Mouse (Mus musculus) layer of hippocampus, adult 8-10 months (tissue): ENCODE data around the gene Bcl2l12. TPM values are rescaled to one million over a fixed set of nuclear protein-coding genes. Genes with fewer than 3 reads are reported as not detected.
A peak's percentile ranks its signal among the peaks of the same experiment; 100 is the strongest.

Source experiments
- DNase-seq, 2 experiments: peaks; one replicate each; pipeline ENCODE4 v3.0.0; 2022; ENCODE audit warnings: low spot score in 2 of 2
- total RNA-seq, 4 experiments: library from RNA; stranded (reverse); gene quantifications; 2 replicates each; pipeline ENCODE4 v1.2.4; 2022

Bcl2l12 gene
- total RNA-seq, 4 experiments from 2014 or later, result 2.3 to 6.1 (median 4.3) TPM

DNA sequence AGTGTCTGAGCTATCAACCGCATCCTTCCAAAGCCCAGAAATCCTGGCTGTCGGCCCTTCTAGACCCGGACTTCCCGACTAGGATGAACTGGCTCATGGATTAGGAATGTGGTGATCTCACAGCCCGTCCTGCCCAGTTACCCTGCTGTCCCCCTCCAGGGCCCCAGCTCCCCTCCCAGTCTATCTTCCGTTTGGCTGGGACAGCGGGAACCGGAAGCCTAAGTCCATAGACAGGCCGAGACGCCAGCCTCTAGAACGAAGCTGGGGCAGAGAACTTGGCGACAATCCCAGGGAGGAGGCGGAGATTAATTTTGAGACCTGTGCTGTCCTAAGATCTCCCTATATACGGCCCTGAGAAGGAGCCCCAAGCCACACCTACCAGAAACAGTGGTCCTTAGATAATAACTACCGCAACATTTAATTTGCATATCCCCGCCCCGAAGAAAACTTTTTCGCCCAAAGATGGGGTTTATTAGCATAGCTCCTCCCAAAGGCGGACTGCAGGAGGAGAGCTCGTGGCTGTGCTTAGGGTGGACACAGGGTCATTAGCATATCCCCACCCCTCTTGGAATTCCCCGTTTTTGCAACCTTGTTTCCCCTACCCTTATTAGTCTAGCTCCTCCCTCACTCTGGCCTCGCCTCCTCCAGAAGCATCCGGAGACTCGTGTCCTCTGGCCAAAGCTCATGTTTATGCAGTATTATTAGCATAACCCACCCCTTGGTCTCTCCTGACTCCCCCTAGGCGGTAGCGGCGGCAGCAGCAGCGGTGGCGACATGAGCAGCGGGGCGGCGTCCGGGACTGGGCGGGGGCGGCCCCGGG lies 18.9 kb upstream of the Bcl2l12 start, which contains the start of gene Rras:
Gene Rras, plus strand, starts transcription at position 720 of the 820 bp plus-strand sequence.
- DNase-seq, result peak; percentile 85 to 92

DNA sequence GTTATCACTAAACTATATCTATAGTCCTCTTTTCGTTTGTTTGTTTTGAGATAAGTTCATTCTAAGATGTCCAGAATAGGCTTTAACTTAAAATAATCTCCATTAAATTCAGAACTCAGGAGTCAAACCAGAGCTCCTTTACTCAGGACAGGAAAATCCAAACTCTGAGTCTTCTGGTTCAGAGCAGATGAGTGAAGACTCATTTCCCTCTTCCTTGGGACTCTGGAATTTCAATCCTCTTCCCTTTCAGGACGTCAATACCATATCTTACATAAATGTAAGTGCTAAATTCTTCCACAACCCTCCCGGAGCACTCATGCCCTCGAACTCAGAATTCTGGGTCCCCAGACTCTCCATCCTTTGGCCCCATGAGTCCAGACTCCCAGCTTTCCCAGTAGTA lies 18.2 kb upstream of the Bcl2l12 start:
- no peak for DNase-seq

DNA sequence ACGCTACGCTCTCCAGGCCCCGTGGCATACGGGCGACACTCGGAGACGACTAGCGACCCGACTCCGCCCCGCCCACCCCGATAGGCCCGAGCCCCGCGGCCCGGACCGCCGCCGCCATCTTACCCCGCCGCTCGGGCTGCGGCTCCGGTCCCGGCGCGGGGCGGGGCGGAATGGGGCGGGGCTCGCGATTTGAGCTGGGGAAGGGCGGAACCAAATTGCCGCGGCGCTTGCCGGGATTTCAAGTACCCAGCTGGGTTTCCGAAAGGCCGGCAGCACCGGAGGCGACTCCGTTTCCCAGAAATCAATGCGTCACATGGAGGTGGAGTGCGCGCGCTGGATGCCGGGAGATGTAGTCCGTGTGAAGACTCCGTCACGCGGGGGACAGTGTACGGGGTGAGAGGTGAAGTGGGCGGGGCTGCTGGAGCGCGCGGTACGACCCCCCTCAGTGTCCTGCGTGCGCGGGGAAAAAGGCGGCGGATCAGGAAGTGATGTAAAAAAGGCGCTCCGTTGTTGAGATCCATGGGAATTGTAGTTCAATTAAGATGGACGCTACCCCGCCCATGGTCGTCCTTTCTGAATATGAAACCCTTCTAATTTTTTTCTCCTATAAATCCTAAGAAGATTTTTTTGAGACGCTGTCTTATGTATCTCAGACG lies 17.6 kb upstream of the Bcl2l12 start, which contains the start of gene Scaf1:
Gene Scaf1, minus strand, starts transcription at position 407 of the 656 bp plus-strand sequence.
- peak; percentile 100 for DNase-seq

DNA sequence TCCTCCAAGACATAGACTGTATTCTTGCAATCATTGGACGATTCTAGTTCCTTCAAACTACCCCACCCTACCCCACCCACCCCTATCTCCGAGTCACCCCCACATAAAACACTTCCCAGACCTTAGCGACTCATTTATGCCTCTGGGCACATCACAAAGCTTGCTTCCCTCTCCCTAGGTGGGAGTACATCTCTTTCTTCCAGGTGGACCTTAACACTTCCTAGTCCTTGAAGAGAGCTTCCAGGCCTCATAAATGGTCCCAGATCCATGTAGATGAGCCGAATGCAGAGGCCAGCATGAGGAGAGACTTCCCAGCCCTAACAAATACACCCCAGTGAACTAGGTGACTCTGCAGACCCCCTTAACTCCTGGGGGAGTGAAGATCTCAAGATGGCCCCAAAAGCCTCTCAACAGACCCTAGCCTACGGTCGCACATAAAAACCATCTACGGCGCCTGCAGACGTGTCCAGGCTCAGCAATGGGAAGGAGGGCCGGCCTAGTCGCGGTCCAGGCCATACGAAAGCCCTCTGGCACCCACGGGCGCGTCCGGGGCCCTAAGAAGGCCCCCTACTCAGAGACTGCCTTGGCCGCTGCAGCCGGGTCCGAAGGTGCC lies 16.9 kb upstream of the Bcl2l12 start:
- no peak for DNase-seq

DNA sequence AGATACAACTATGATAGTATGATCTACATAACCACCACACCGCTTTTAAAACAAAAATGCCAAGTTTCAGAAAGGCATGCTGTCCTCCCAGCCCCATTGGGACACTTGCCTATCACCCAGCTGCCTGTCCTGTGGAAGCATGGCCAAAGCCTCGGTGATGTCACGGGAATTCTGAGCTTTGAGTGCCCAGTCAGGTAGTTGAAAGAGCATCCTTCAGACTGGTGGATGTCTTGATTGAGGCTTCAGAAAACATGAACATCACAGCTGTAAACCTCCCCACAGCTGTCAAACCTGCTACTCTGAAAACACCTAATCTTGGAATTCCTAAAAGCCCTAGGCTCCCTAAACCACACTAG lies 15.6 kb upstream of the Bcl2l12 start:
- DNase-seq, result no peak

DNA sequence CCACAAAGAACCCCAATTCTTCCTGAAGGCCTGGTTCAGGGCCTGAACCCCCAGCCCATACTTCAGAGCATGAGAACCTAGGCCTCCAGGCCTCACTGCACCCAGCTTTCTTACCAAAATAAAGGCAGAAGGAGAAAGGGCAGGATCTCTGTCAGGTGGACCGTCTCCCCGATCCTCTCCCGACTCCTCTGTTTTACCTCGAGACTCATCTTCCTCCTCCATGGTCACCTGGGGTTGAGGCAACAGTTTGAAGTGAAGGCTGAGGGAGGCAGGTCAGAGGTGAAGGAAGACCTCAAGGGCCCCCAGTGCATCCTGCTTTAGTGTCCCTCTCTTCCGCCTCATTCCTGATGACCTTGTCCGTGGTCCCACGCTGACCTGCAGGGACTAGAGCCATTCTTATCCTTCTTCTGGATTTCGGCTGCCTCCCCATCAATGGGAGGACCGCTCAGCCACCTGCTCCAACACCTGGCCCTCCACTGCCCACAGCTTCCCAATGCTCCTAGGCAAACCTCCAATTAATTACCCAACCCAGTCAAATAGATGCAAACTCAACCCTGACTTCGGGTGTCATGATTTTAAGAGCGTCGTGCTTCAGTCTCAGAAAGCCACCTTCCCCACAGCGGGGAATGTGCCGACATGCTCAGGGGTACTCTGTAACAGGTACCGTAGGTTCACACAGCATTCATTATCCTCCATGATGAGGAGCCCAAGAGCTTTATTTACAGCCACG lies 15.0 kb upstream of the Bcl2l12 start:
- DNase-seq, result no peak

DNA sequence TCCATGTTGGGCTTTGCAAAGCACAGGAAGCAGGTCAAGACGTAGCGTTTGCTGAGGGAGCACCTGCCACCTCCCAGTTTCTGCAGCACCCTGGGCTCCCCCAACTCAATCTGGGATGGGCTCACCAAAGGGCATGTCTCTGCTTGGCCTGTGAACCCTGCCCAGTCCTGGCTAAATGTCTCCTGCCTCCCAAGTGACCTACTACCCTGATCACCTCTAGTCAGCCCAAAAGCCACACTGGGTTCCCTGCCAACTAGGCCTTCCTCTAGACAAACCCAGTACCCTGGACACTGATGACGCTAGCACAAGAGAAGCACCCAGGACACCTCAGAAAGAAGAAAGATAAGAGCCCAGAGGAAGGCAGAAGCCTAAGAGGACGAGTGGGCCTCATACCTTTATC lies 14.3 kb upstream of the Bcl2l12 start:
- no peak for DNase-seq

DNA sequence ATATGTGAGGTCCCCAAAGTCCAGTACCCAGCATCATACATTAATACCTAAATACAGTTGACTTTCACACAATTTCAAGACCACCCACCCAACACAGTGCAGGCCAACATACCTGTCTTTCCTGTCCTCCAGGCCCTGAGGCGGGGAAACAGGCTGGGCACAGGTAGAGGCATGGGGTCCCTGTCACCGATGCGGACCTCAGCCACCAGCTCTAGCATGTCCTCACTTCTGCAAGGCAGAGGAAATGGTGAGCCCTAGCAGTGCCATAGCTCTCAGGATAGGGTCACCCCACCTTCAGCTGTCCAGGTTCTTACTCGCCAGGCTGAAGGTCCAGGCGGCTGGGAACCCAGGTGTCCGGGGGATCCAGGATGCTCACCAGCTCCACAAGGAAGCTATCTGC lies 13.5 kb upstream of the Bcl2l12 start:
- no peak for DNase-seq

DNA sequence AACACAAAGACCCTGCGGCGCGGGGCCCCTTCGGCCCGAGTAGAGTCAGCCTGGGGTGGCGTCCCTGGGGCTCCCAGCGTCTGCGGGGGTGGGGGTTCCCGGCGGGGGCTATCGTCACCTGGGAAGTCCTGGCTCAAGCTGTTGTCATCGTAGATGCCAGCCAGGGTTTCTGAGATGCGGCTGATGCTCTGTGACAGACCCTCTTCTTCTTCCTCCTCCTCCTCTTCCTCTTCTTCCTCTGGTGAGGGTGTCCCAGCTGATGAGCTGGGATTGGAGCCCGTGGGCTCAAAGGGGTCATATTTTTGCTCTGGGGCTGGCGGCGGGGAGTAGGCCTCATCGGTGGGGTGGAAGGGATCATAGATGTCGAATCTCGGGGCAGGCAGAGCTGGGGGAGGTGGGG lies 9.9 kb upstream of the Bcl2l12 start:
- no peak for DNase-seq

DNA sequence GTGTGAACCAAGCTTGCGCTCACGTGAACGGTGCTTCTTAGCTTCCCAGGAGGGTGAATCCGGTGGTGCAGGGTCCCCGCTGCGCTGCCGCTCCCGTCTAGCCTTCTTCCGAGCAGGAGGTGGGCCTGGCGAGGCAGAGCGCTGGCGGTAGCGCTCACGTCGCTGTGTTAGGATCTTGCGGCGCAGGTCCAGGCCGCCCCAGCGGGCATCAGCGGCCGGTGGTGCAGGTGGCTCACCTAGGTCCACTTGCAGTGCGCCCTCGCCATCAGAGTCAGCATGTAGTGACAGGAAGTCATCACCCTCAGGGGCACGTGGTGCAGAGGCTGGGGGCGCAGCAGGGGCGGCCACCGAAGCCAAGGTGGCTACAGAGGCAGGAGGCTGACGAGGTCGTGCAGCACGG lies 9.3 kb upstream of the Bcl2l12 start:
- no peak for DNase-seq

DNA sequence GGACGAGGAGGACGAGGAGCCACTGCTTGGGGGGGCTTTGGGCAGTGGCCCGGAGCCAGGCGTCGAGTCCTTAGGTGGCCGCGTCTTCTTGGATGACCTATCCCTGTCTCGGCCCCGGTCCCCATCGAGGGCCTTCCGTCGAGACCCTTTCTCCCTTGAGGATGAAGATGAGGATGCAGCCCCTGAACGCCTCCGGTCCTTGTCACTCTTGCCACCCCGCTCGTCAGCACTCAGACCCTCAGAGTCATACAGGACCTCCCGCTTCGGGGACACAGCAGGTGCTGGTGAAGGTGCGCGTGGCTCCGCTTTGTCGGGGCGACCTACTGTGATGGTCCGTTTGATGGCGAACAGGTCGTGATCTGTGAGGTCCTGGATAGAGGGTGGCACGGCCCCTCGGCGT lies 8.6 kb upstream of the Bcl2l12 start:
- no peak for DNase-seq

DNA sequence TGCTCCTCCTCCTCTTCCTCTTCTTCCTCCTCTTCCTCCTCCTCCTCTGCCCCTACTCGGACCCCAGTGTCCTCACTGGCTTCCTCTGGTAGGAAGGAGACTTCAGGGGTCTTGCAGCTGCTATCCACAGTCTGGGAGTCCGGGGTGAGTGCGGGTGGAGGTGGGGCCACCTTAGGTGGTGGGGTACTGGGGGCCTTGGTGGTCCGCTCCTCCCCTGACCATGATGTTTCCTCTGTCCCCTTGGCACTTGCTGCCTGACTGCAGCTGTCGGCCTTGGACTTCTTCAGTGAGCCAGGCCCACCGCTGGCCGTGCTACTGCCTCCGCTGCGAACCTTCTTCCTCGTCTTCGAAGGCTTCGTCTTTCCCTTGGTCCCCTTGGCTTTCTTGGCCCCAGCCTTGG lies 8.0 kb upstream of the Bcl2l12 start:
- no peak for DNase-seq

DNA sequence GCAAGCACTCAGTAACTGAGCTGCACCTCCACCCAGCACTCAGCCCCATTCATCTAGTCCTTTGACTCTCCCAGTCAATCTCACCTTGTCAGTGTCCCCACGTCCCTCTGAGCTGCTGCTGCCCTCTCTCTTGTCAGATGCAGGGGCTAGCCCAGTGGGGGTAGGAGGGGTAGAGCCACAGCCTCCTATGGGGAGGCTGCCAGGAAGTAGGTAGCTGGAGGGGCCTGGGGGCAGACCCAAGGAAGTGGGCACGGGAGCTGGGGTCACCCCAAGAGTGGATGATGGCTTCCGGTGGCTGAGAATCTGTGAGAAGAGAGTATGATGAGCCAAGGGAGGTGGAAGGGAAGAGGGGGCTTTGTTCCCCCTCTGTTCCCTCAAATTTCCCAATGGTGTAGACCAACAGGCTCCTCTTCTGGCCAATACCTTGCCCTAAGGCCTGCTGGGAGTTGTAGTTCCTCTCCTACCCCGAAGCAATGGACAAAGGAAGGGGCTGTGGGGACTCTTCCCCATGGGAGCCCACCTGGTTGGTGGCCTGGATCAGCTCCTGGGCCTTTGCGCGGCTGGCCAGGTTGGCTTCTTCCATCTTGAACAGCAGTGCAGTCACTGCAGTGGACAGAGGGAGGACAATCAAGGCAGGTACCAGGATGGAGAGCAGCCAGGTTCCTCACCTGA lies 6.9 kb upstream of the Bcl2l12 start:
- no peak for DNase-seq

DNA sequence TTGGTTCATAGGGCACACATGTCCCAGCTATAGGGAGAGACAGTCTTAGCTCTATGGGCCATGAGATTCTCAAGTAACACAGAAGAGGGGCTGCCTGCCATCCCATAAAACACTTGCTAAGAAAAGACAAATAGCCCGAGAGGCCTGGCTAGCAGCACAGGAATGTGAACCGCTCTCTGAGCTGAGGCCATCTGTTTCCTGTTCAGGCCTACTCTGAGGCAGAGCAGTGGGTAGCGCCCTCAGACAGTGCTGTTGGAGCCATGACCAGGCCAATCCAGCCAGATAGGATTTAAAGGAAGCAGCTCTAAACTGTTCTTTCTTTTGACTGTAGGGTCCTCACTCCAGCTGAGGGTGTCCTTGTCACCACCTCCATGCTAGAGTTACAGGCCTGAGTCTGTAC lies 6.0 kb upstream of the Bcl2l12 start:
- no peak for DNase-seq

DNA sequence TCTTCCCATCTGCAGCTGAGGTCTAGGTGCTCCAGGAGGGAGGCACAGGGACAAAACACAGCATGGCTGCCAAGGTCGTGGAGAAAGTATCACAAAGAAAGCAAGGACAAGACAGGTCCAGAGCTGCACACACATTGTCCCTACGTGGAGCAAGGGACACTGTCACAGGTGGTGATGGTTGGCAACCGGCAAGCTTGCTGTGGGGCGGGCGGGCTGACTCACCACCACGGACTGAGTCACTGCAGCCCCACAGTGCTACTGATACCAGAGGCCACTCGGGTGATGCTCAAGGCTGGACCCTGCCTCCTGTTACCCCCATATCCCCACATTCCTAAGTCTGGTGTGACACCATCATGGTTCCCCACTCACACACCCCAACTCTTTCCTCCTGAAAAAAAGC lies 3.9 kb upstream of the Bcl2l12 start:
- no peak for DNase-seq

DNA sequence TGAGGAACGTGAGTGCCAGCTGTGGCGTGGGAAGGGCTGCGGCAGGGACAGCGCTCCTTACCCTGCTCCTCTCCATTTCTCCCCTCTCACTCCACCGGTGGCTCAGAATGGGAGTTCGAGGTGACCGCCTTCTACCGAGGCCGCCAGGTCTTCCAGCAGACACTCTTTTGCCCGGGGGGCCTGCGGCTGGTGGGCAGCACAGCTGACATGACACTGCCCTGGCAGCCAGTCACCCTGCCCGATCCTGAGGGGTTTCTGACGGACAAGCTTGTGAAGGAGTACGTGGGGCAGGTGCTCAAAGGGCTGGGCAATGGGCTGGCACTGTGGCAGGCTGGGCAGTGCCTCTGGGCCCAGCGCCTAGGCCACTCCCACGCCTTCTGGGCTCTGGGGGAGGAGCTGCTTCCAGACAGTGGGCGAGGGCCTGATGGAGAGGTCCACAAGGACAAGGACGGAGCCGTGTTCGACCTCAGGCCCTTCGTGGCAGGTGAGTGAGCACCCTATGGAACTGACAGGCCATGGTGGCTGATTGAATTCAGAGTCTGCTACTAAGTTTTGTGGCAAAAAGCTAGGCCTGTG lies 2.1 kb upstream of the Bcl2l12 start:
- DNase-seq, result no peak

DNA sequence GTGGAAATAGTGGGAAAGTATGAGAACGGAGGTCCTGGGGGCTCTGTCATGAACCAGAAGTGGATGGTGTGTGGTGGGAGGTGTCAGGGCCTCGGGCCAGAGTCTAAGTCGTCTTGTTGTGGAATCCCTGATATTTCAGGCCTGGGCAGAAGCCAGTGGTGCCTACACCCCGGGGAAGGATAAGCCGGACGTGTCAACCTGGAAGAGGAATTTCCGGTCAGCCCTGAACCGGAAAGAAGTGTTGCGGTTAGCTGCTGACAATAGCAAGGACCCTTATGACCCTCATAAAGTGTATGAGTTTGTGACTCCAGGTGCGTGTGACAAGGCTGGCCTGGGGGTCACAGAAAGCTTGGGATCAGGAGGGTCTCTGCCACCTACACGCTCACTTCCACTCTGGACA lies 1.2 kb upstream of the Bcl2l12 start:
- DNase-seq, result no peak

DNA sequence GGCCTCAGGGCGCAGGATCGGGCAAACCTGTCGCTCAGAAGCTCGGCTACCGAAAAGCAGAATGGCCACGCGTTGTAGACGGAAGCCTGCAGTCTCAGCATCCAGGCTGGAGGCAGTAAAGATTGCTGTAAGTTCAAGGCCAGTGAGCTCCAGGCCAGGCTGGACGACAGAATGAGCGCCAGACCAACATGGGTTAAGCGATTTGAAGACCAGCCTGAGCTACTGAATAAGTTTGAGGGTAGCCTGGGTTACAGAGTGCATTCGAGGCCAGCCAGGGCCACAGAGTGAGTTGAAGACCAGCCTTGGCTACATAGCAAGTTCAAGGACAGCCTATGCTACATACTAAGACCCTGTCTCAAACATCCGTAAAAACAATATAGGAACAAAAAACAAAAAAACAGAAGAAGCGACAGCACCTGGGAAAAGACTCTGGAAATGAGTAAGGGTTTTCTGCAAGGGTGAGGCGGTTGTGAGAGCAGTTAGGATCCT lies 528 bp downstream of the Bcl2l12 start:
- no peak for DNase-seq

DNA sequence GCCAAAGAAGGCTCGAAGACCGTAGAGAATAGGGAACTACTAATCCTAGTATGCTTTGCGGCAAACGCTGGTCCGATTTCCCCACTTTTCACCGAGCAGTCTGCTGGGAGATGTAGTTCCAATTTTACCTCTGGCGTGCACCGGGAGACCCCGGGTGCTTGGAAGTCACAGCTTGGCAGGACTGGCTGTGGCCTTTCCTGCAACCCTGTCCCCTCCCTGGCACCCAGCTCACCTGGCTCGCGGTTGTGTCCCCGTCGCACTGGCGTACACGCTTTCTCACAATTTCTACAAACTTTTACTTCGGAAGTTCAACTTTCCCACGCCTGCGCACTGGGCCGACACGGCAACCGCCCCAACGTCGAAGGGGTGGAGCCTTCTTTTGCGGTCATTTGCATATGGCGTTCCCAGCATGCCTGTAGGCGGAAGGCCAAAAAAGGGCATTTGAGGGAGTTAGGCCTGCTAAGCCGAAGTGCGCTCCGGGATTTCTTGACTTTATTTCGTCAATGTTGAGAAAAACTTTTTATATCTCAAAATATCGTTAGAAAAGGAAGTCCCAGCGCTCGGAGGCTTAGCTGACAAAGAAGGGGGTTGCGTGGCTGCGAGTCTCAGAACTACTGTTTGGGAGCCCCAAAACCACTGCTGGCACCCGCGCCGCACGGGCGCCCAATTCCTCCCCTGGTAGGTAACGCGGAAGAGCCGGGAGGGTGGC lies 1.1 kb downstream of the Bcl2l12 start, which contains the start of gene Irf3:
Gene Irf3, plus strand, starts transcription at position 418 of the 709 bp plus-strand sequence.
- peak; percentile 94 to 95 for DNase-seq

DNA sequence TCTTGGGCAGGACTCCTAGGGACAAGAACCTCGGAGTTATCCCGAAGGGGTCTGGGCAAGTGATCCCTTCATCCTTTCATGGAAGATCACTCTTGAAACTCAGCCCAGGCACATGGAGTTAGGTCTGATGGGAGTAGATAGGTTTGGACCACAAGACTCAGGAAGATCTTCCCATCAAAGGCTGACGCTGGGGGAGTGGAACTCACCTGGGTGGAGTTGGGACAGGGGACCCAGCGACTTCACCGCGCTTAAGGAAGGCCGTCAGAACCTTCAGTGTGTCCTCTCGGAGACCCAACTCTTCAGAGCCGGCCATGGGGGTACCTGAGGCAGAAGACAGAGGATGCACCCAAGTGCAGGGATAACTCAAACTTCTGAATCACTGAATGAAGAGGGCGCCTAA lies 1.8 kb downstream of the Bcl2l12 start:
- no peak for DNase-seq
